Mouse (Mus musculus) cortical plate, adult 2 months (tissue): ENCODE data around the gene Gmeb2.

ENCODE experiments used
- CTCF ChIP-seq: fragments of 200-500 bp; IDR thresholded peaks from 2 replicates; pipeline ENCODE4 v1.5.1; 2011; ENCODE audit warnings: mild to moderate bottlenecking, control low read depth, low read length; ENCODE audit not compliant: insufficient read depth; ENCODE audit errors: extremely low read depth
- POLR2A ChIP-seq: fragments of 200-500 bp; IDR thresholded peaks from 2 replicates; pipeline ENCODE4 v1.6.1; 2011; ENCODE audit warnings: mild to moderate bottlenecking, low read length, control low read depth; ENCODE audit not compliant: insufficient read depth; ENCODE audit errors: extremely low read depth

- TF ChIP-seq POLR2A (no peak), CTCF (no peak)
Observed at GRCm38 (mm10) chr2:181242314-181242665, 45.5 kb downstream of the Gmeb2 start.
